8 mouse cellular contexts compared by ENCODE assay signal in genomic region chr4:118446415-118447153, GRCm38 (mm10). TPM values are rescaled to one million over a fixed set of nuclear protein-coding genes. Genes with fewer than 3 reads are reported as not detected.
DNase-seq lines count a peak whose midpoint lies in the region; ATAC-seq and TF ChIP-seq lines count a peak whose summit lies in the region.

No protein-coding gene starts in this region.

- H3K36me3 ChIP-seq in heart, embryonic 13.5 days: no peaks in the 10 kb centered on the region
- no peaks in the 10 kb centered on the region for H3K36me3 ChIP-seq in hindbrain, postnatal 0 days (ENCODE audit: insufficient read depth, low read length)
- no peaks in the 10 kb centered on the region for H3K36me3 ChIP-seq in midbrain, embryonic 15.5 days (replicated peaks)

- no peak overlapping the region for H3K27ac ChIP-seq in heart, embryonic 13.5 days (replicated peaks)
- H3K27ac ChIP-seq in cortical plate, adult 2 months (ENCODE audit: insufficient read depth, low read length): peak overlapping the region; percentile 18; the same call in 1 of the 2 replicates
- H3K27ac ChIP-seq in hindbrain, postnatal 0 days: peak overlapping the region; percentile 41
- H3K27ac ChIP-seq in midbrain, embryonic 15.5 days: 0 out of 2 replicates have a peak overlapping the region, but pooled peaks have one; percentile 2

- H3K9ac ChIP-seq in heart, embryonic 13.5 days: peak overlapping the region; percentile 71
- H3K9ac ChIP-seq in hindbrain, postnatal 0 days (replicated peaks; ENCODE audit: low read length): peak overlapping the region; percentile 28; the same call in 1 of the 2 replicates
- peak overlapping the region; percentile 39 for H3K9ac ChIP-seq in midbrain, embryonic 15.5 days

- peaks cover 19% of the 10 kb centered on the region for H3K27me3 ChIP-seq in heart, embryonic 13.5 days (replicated peaks)
- no peaks in the 10 kb centered on the region for H3K27me3 ChIP-seq in hindbrain, postnatal 0 days (ENCODE audit: insufficient read depth, low read length)
- 0 out of 2 replicates have a peak, but pooled peaks cover 3% of the 10 kb centered on the region for H3K27me3 ChIP-seq in midbrain, embryonic 15.5 days (replicated peaks)

- peak overlapping the region; percentile 49 for H3K4me3 ChIP-seq in heart, embryonic 13.5 days
- peak overlapping the region; percentile 5; the same call in 1 of the 2 replicates for H3K4me3 ChIP-seq in cortical plate, adult 2 months (ENCODE audit: insufficient read depth, low read length)
- H3K4me3 ChIP-seq in hindbrain, postnatal 0 days (ENCODE audit: low read length): peak overlapping the region; percentile 35
- H3K4me3 ChIP-seq in midbrain, embryonic 15.5 days: peak overlapping the region; percentile 32

- intact Hi-C loops in heart, postnatal 14 days (cut with DNase I): loop anchor here (5.0 kb wide), 2 partner anchors 41 to 71 kb away; no protein-coding TSS in a partner anchor

- no peak for DNase-seq in heart, postnatal 14 days
- DNase-seq in hindbrain, postnatal 0 days (ENCODE audit: low spot score): peak; percentile 43
- DNase-seq in left cerebral cortex, adult 8-10 months (ENCODE audit: low spot score in 2 of 2): no peak
- no peak for DNase-seq in right cerebral cortex, postnatal 25 days
- DNase-seq in spleen, postnatal 14 days (ENCODE audit: low spot score in 2 of 2): no peak

- peak overlapping the region; percentile 76 for H3K4me2 ChIP-seq in heart, embryonic 13.5 days
- H3K4me2 ChIP-seq in hindbrain, postnatal 0 days (ENCODE audit: low read depth, low read length): peak overlapping the region; percentile 80
- H3K4me2 ChIP-seq in midbrain, embryonic 15.5 days: peak overlapping the region; percentile 72

- TF ChIP-seq POLR2A in cortical plate, adult 2 months (IDR thresholded peaks at IDR 0.05; ENCODE audit: extremely low read depth, insufficient read depth, low read length): no peak

- no peak for ATAC-seq in heart, embryonic 13.5 days (ENCODE audit: extremely low read depth, insufficient number of reproducible peaks, low FRiP score, low TSS enrichment)
- ATAC-seq in hindbrain, postnatal 0 days: peak; percentile 68
- peak; percentile 55 for ATAC-seq in midbrain, embryonic 15.5 days (replicated peaks)

- H3K4me1 ChIP-seq in heart, embryonic 13.5 days: peaks cover 10% of the 10 kb centered on the region
- H3K4me1 ChIP-seq in cortical plate, adult 2 months (ENCODE audit: control insufficient read depth, insufficient read depth, low read length): peaks cover 2% of the 10 kb centered on the region; the same call in 1 of the 2 replicates
- peaks cover 12% of the 10 kb centered on the region; the same call in 1 of the 2 replicates for H3K4me1 ChIP-seq in hindbrain, postnatal 0 days (ENCODE audit: insufficient read depth, low read length)
- H3K4me1 ChIP-seq in midbrain, embryonic 15.5 days: peaks cover 14% of the 10 kb centered on the region

- H3K9me3 ChIP-seq in heart, embryonic 13.5 days: no peaks in the 10 kb centered on the region
- H3K9me3 ChIP-seq in hindbrain, postnatal 0 days (ENCODE audit: low read length): no peaks in the 10 kb centered on the region
- H3K9me3 ChIP-seq in midbrain, embryonic 15.5 days: no peaks in the 10 kb centered on the region

- peak; percentile 0; the same call in 1 of the 2 replicates for TF ChIP-seq CTCF in cortical plate, adult 2 months (IDR thresholded peaks at IDR 0.05; ENCODE audit: extremely low read depth, insufficient read depth, low read length)
- peak; percentile 22; the same call in 1 of the 2 replicates for TF ChIP-seq CTCF in hindbrain, postnatal 0 days (IDR thresholded peaks at IDR 0.05; ENCODE audit: low read depth)

- 32% methylated on average over 24 of the region's 24 CpGs for WGBS in heart, embryonic 13.5 days
- 16% methylated on average over 24 of the region's 24 CpGs for WGBS in hindbrain, postnatal 0 days
- 21% methylated on average over 24 of the region's 24 CpGs for WGBS in midbrain, embryonic 15.5 days

RNA-seq across cellular contexts. Expression of gene Cdc20, which starts 9.4 kb away (rescaled TPM):
- 171 and 186 TPM in 2 replicates for polyA plus RNA-seq in heart, embryonic 13.5 days (2015; fragmentation: Nextera tagmentation; extraction: Ambion mirVana)
- total RNA-seq in heart, postnatal 14 days (2021): 10 to 100 TPM in 1 of 2 experiments, 1 to 10 TPM in 1; 8.3 to 12.5 TPM
- polyA plus RNA-seq in cortical plate, adult 2 months (2012; rRNA removed): 1.7 and 2.3 TPM in 2 replicates
- total RNA-seq in hindbrain, postnatal 0 days (2014; rRNA removed): 38.2 and 40.7 TPM in 2 replicates
- polyA plus RNA-seq in hindbrain, postnatal 0 days (2015; fragmentation: Nextera tagmentation; extraction: Ambion mirVana): 36.3 and 41.6 TPM in 2 replicates
- polyA plus RNA-seq in midbrain, embryonic 15.5 days (2015; fragmentation: Nextera tagmentation; extraction: Ambion mirVana): 35.5 and 48.3 TPM in 2 replicates
- 1 to 10 TPM in 3 of 4 experiments, under 1 TPM in 1; 0.82 to 2.2 (median 1.1) TPM for total RNA-seq in left cerebral cortex, adult 8-10 months (2022)

RNA-seq across cellular contexts. Expression of gene Mpl, which starts 10.7 kb away (rescaled TPM):
- polyA plus RNA-seq in heart, embryonic 13.5 days (2015; fragmentation: Nextera tagmentation; extraction: Ambion mirVana): 2.1 and 2.2 TPM in 2 replicates
- total RNA-seq in heart, postnatal 14 days (2021): under 1 TPM; 0.10 to 0.17 TPM
- 1.4 and 1.5 TPM in 2 replicates for polyA plus RNA-seq in cortical plate, adult 2 months (2012; rRNA removed)
- not detected in 2 replicates for total RNA-seq in hindbrain, postnatal 0 days (2014; rRNA removed)
- polyA plus RNA-seq in hindbrain, postnatal 0 days (2015; fragmentation: Nextera tagmentation; extraction: Ambion mirVana): 0.18 TPM in 1 of 2 replicates, not detected in the other
- 0.13 and 0.14 TPM in 2 replicates for polyA plus RNA-seq in midbrain, embryonic 15.5 days (2015; fragmentation: Nextera tagmentation; extraction: Ambion mirVana)
- under 1 TPM; 0.40 to 0.82 (median 0.59) TPM for total RNA-seq in left cerebral cortex, adult 8-10 months (2022)

RNA-seq across cellular contexts. Expression of gene Elovl1, which starts 18.7 kb away (rescaled TPM):
- 56.4 and 63.2 TPM in 2 replicates for polyA plus RNA-seq in heart, embryonic 13.5 days (2015; fragmentation: Nextera tagmentation; extraction: Ambion mirVana)
- total RNA-seq in heart, postnatal 14 days (2021): 10 to 100 TPM; 25.4 to 30.1 TPM
- 69.3 and 79.4 TPM in 2 replicates for polyA plus RNA-seq in cortical plate, adult 2 months (2012; rRNA removed)
- total RNA-seq in hindbrain, postnatal 0 days (2014; rRNA removed): 31.1 and 35.9 TPM in 2 replicates
- polyA plus RNA-seq in hindbrain, postnatal 0 days (2015; fragmentation: Nextera tagmentation; extraction: Ambion mirVana): 32.9 and 34.2 TPM in 2 replicates
- 30.7 and 31.4 TPM in 2 replicates for polyA plus RNA-seq in midbrain, embryonic 15.5 days (2015; fragmentation: Nextera tagmentation; extraction: Ambion mirVana)
- total RNA-seq in left cerebral cortex, adult 8-10 months (2022): 10 to 100 TPM; 16.2 to 26.7 (median 21.1) TPM

RNA-seq across cellular contexts. Expression of gene Med8, which starts 37.4 kb away (rescaled TPM):
- polyA plus RNA-seq in heart, embryonic 13.5 days (2015; fragmentation: Nextera tagmentation; extraction: Ambion mirVana): 73.2 and 81.3 TPM in 2 replicates
- 10 to 100 TPM; 39.3 to 47.0 TPM for total RNA-seq in heart, postnatal 14 days (2021)
- polyA plus RNA-seq in cortical plate, adult 2 months (2012; rRNA removed): 58.6 and 59.8 TPM in 2 replicates
- 33.5 and 48.8 TPM in 2 replicates for total RNA-seq in hindbrain, postnatal 0 days (2014; rRNA removed)
- 100 and 102 TPM in 2 replicates for polyA plus RNA-seq in hindbrain, postnatal 0 days (2015; fragmentation: Nextera tagmentation; extraction: Ambion mirVana)
- polyA plus RNA-seq in midbrain, embryonic 15.5 days (2015; fragmentation: Nextera tagmentation; extraction: Ambion mirVana): 96.5 and 96.7 TPM in 2 replicates
- 10 to 100 TPM; 47.8 to 56.5 (median 56.1) TPM for total RNA-seq in left cerebral cortex, adult 8-10 months (2022)

RNA-seq across cellular contexts. Expression of gene Szt2, which starts 37.5 kb away (rescaled TPM):
- 4.1 and 4.4 TPM in 2 replicates for polyA plus RNA-seq in heart, embryonic 13.5 days (2015; fragmentation: Nextera tagmentation; extraction: Ambion mirVana)
- total RNA-seq in heart, postnatal 14 days (2021): 10 to 100 TPM; 14.7 TPM
- polyA plus RNA-seq in cortical plate, adult 2 months (2012; rRNA removed): 33.4 and 38.6 TPM in 2 replicates
- 22.4 and 23.1 TPM in 2 replicates for total RNA-seq in hindbrain, postnatal 0 days (2014; rRNA removed)
- 4.2 and 5.2 TPM in 2 replicates for polyA plus RNA-seq in hindbrain, postnatal 0 days (2015; fragmentation: Nextera tagmentation; extraction: Ambion mirVana)
- polyA plus RNA-seq in midbrain, embryonic 15.5 days (2015; fragmentation: Nextera tagmentation; extraction: Ambion mirVana): 11.1 and 11.5 TPM in 2 replicates
- total RNA-seq in left cerebral cortex, adult 8-10 months (2022): 10 to 100 TPM; 32.2 to 40.1 (median 37.6) TPM

Comparison
In these comparisons a context has a peak if more than half of its experiments do, and no peak if none do; other contexts are left out.
1. RNA of gene Cdc20, which starts 9.4 kb away (polyA plus RNA-seq): 171 to 186 TPM in heart, embryonic 13.5 days, 36.3 to 41.6 TPM in hindbrain, postnatal 0 days and 35.5 to 48.3 TPM in midbrain, embryonic 15.5 days; 1.7 to 2.3 TPM in cortical plate, adult 2 months; every median in the first group is over 10 times any median in the second.
2. Peak in every context shown above with its lines, with median percentiles within 50 percentile points of each other: H3K4me2 ChIP-seq, H3K4me3 ChIP-seq and H3K9ac ChIP-seq.